Mouse (Mus musculus) splenic B cell, adult 2 months (primary cell): ENCODE results near the gene Ahcy.
"Not testable (repeated sequence)": the region's sequence is repeated elsewhere in the genome, so short reads cannot be mapped to it uniquely, and the experiment has no call there.

Experiments
- DNase-seq: peaks from one replicate; pipeline ENCODE4 v3.0.0-alpha.2; 2011; ENCODE audit warnings: low read depth, low spot score
- H3K27me3 ChIP-seq: 2 replicates; pipeline ENCODE4 v1.6.1; 2012; ENCODE audit warnings: mild to moderate bottlenecking, low read length, moderate library complexity, mixed read lengths; ENCODE audit not compliant: control insufficient read depth, poor library complexity, insufficient read depth, severe bottlenecking
- H3K36me3 ChIP-seq: 2 replicates; pipeline ENCODE4 v1.6.1; 2012; ENCODE audit warnings: mild to moderate bottlenecking, low read length, moderate library complexity, mixed read lengths; ENCODE audit not compliant: control insufficient read depth, poor library complexity, insufficient read depth, severe bottlenecking

Ahcy gene

DNA sequence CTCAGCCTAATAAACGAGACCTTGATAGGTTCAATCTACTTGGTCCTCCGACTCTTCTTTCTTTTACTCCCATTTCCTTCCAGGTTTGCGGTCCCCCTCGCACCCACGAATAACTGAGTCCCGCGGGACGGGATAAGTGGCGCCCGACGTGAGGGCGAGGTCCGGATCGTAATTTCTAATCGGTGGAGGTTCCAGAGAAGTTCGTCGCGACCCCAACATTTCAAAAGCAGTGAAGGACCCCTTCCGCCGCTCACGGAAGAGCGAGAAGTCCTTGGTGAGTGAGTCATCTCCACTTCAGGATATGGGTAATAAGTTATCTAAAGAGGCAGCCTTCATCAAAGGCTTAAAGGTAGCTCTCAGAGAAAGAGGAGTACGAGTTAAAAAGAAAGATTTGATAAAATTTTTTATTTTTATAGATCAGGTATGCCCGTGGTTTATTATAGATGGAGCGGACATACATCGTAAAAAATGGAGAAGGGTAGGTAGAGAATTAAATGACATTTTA lies 56.0 kb downstream of the Ahcy start, which contains the start of gene Gm14226:
Gene Gm14226, plus strand, starts transcription at position 16 of the 505 bp plus-strand sequence.
- not testable (repeated sequence) for DNase-seq

DNA sequence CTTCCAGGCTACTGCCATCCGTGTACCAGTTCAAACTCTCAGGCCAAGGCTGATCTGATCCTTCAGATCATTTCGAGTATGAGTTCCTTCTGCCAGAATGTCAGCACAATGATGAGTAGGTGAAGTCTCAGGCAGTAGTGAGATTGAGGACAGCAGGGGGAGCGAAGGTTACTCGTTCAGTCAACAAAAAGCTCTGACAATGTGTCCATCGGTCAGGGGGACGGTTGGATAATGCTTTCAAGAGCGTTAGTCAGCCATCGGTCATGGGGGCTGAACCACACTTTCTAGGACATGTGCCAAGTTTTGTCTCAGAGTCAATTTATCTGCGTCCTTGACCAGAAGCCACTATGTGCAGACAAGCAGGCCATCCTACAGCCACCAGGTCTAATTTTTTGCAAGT lies 57.5 kb downstream of the Ahcy start:
- not testable (repeated sequence) for H3K27me3 ChIP-seq, DNase-seq, H3K36me3 ChIP-seq

More for the DNA sequence above, 56.0 kb downstream of the Ahcy start, which contains the start of gene Gm14226:
- H3K36me3 ChIP-seq, H3K27me3 ChIP-seq: not testable (repeated sequence)

DNA sequence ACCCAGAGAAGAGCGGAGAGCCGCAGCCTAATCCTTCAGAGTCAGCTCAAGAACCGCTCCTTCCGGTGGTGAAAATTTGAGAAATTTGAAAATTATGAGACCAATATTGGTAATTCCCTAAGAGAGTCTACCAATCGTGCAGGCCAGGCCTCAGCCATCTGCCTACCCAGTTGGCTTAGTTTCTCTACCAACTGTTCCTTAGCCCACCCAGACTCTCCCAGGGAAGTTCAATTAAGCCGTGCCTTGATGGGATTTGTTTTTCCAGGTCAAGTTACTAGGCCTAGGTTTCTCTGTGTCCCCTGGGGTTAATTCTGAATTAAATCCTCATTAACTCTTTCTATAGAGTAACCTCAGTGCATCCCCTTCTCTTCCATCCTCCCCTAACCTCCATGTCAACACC lies 61.3 kb downstream of the Ahcy start:
- no peak for DNase-seq
- H3K36me3 ChIP-seq: no peaks in the 10 kb centered on the region
- H3K27me3 ChIP-seq: no peaks in the 10 kb centered on the region

DNA sequence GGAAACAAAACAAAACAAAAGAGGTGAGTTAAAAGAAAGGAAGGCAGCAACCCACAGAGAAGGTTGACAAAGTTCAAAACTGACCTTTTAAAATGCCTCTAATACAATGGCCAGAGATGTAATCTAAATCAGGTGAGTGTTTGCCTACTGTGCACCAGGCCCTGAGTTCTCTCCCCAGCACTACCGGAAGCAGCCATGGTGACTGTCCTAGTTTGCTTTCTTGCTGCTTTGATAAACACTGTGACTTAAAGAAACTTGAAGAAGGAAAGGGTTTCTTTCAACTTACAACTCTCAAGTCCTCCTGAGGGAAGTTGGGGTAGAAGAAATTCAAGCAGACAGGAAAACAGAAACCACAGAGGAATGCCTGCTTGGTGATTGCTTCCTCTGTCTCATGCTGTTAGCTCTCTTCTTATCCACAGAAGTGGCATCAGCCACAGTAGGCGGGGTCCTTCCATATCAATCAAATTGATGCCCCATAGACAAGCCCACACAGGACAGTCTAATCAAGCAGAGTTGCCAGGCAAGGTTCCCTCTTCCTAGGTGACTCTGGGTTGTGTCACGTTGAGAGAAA lies 63.1 kb downstream of the Ahcy start:
- no peak for DNase-seq
- Histone ChIP-seq H3K36me3 (no peaks in the 10 kb centered on the region), H3K27me3 (no peaks in the 10 kb centered on the region)
